Mouse (Mus musculus): ENCODE measurements around the gene Hbb-bs.
"Not testable (repeated sequence)": the region's sequence is repeated elsewhere in the genome, so short reads cannot be mapped to it uniquely, and the experiment has no call there.

Gene Hbb-bs

GRCm38 (mm10) chr7:103811223-103811845 is 16.6 kb downstream of the Hbb-bs start:
- no peak for DNase-seq (ENCODE audit: low read depth, low spot score)

DNA sequence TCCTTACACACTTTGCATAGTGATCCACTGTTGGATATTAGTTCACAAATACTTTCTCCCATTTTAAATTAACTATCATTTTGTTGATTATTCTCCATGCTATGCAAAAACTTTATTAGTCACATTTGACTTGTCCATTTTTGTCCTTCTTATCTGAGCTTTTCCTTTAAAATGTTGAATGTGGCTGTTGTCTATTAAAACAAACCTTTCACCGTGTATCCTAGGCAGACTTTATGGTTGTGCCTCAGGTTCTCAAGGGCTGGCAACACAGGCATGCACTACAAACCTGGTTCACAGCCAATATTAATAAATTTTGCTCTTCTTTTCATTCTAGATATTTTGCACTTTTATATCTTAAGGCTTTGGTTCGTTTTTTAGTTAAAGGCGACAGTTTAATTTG is 17.1 kb downstream of the Hbb-bs start:
- DNase-seq (ENCODE audit: low read depth, low spot score), result no peak

GRCm38 (mm10) chr7:103810296-103810695 is 17.6 kb downstream of the Hbb-bs start:
- DNase-seq (ENCODE audit: low read depth, low spot score), result no peak

- no peak for DNase-seq (ENCODE audit: low read depth, low spot score)
Observed at GRCm38 (mm10) chr7:103809801-103810155, 18.1 kb downstream of the Hbb-bs start.

GRCm38 (mm10) chr7:103808971-103809800 is 18.7 kb downstream of the Hbb-bs start:
- no peak for DNase-seq (ENCODE audit: low read depth, low spot score)

- not testable (repeated sequence) for DNase-seq (ENCODE audit: low read depth, low spot score)
Observed at GRCm38 (mm10) chr7:103808120-103808519, 19.8 kb downstream of the Hbb-bs start.

DNA sequence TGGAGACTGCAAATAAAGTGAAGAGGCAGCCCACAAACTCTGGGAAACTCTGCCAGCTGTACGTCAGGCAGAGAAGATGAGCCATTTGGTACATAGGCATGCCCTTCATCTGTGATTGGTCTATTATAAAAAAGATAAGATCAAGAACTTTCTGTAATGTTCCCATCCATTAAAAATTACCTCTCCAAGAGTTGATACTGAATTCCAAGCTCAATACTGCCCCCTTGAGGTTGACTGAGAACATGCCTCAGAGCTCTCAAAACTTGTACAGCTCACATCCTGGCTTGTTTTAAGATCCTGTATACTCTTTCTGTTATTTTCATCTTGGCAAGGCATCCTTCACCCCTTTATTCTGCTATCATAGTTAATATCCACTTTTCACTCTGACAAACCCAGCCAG is 21.0 kb downstream of the Hbb-bs start:
- no peak for DNase-seq (ENCODE audit: low read depth, low spot score)

GRCm38 (mm10) chr7:103792669-103793388 is 35.1 kb downstream of the Hbb-bs start:
- no peak for DNase-seq (ENCODE audit: low read depth, low spot score)

GRCm38 (mm10) chr7:103791721-103792120 is 36.2 kb downstream of the Hbb-bs start, which contains the start of gene Olfr67:
TSS of gene Olfr67 (minus strand) at chr7:103791821.
- no peak for DNase-seq (ENCODE audit: low read depth, low spot score)

DNA sequence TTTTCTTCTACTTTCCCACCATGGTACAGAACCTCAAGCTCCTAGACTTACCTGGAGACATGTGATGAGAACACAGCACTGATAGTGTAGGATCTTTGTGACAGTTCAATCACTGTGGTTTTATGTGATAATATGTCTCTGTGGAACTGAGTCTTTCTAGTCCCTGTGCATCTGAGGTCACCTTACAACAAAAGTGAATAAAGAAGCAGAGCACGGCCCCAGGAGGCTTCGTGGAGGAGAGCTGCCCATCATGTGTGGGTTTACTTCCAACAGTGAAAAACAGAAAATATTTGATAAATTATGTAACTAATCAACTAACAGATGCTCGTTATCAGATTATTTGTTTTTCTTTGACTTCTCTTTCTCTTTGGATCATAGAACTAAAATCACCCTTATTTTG is 48.3 kb downstream of the Hbb-bs start, which contains the start of gene Olfr68:
Olfr68 (minus strand) TSS at position 101 of the 400 bp plus-strand sequence.
- DNase-seq (ENCODE audit: low read depth, low spot score), result no peak

GRCm38 (mm10) chr7:103777652-103778051 is 50.2 kb downstream of the Hbb-bs start:
- DNase-seq (ENCODE audit: low read depth, low spot score), result not testable (repeated sequence)

All from brain, embryonic 18.5 days (tissue).